Mouse (Mus musculus): ENCODE data around the gene Fggy.

Gene Fggy

GRCm38 (mm10) chr4:95590878-95591277, 33.6 kb downstream of the Fggy start:
- DNase-seq (ENCODE audit: low spot score in 2 of 2), result no peak

DNA sequence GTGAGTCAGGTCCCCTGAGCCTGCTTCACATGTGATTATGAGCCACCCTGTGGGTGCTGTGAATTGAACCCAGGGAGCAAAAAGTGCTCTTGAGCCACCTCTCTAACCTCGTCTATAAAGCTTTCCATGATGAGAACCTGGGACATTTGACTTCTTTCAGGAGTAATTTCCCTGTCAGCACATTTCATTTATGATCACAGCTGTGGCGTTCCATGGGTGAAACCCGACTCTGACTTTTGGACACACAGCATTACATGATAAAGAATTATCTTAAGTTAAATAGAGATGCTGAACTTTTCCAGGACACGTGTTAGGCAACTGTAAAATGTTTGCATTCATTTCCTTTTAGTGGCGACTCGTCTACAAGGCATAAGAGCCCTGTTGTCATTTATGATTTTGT, 39.9 kb downstream of the Fggy start:
- no peak for DNase-seq (ENCODE audit: low spot score in 2 of 2)

DNA sequence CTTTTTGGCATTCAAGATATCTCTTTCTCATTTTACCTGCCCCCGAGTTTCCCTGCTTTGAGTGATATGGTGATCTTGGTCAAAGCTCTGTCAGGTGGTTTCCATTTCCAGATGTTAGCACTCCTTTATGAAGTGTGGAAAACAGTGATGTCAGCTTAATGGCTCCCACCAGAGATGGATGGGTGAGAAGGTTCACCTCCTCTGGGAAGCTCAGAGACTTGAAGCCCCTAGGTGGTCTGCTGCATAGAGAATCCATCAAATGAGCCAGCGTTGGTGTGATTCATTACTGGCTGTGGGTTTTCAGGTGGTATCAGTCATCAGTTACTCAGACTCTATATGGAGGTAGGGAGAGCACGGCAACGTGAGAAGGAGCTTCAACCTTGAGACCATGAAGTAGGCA, 44.5 kb downstream of the Fggy start:
- DNase-seq (ENCODE audit: low spot score in 2 of 2), result no peak

- no peak for DNase-seq (ENCODE audit: low spot score in 2 of 2)
Measured at GRCm38 (mm10) chr4:95603254-95603653, 45.9 kb downstream of the Fggy start.

GRCm38 (mm10) chr4:95610663-95611062, 53.4 kb downstream of the Fggy start:
- DNase-seq (ENCODE audit: low spot score in 2 of 2), result no peak

DNA sequence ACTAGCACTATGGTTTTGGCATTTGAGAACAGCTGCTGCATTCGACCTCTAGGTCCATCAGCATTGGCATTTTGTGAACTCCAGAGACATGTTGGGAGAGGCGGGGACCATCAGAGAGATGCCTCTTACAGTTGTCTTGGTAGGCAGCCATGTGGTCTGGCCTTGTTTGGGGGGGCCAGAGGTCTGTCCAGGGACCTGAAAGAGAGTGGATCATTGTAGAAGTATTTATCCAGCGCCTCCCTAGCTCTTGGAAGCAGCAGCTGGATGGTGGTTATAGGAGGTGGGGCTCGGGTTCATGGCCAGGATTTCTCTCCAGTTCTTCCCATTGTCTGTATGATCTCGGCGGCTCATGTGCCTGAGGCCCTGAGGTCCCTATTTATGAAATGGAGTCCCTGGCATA, 54.1 kb downstream of the Fggy start:
- no peak for DNase-seq (ENCODE audit: low spot score in 2 of 2)

GRCm38 (mm10) chr4:95621046-95621445, 63.7 kb downstream of the Fggy start:
- no peak for DNase-seq (ENCODE audit: low spot score in 2 of 2)

GRCm38 (mm10) chr4:95624696-95625095, 67.4 kb downstream of the Fggy start:
- no peak for DNase-seq (ENCODE audit: low spot score in 2 of 2)

GRCm38 (mm10) chr4:95625651-95626050, 68.3 kb downstream of the Fggy start:
- no peak for DNase-seq (ENCODE audit: low spot score in 2 of 2)

- DNase-seq (ENCODE audit: low spot score in 2 of 2), result no peak
Measured at GRCm38 (mm10) chr4:95626186-95626585, 68.9 kb downstream of the Fggy start.

DNA sequence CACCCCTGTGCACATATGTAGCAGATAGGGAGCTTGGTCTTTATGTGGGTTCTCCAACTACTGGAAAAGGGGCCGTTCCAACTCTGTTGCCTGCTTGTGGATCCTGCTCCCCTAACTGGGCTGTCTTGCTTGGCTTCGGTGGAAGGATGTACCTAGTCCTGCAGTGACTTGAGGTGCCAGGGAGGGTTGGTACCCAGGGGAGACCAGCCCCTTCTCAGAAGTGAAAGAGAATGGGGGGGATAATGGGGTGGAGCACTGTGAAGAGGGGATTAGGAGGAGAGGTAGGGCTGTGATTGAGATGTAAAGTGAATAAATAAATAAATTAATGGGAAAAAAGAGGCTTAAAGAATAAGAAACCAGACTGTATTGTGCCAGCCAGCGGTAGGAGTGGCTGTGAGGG, 77.6 kb downstream of the Fggy start:
- DNase-seq (ENCODE audit: low spot score in 2 of 2), result no peak

DNA sequence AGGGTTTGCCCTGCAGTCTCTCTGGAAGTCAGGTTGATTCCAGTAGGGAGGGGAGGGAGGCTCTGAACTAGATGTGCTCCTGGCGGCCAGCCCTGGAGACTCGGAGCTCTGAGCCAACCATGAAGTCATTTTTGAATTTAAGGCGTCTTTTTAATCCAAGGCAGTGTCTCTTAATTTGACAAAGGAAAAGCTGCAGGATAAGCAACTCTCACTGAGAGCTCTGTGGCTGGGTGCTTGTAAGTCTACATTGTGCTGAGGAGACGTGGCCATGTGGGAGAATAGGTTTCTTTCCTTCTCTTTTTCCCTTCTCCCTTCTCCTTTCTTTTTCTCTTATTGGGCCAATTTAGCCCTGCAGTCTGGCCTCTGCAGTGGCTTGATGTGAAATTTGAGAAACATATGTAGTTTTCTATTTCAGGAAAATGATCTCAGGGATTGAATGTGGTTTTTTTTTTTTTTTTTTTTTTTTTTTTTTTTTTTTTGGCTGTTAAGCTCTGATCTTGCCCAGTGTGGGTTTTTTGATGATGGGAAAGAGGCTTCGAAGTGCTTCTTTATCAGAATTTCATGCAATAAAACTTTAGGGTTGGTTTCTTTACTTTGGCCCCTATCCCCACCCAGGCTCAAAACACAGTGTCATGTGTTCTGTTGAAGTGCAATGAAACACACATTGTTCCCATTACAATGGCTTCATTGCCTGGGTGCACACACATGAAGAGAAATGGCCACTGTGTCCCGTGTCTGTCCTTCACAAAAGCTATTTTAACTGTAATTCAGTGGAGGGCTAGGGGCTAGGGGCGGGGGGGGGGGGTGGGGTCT, 79.8 kb downstream of the Fggy start:
- peak in 1 of 2 experiments; percentile 62 for DNase-seq (ENCODE audit: low spot score in 2 of 2)

GRCm38 (mm10) chr4:95638063-95638462, 80.8 kb downstream of the Fggy start:
- DNase-seq (ENCODE audit: low spot score in 2 of 2), result no peak

- DNase-seq (ENCODE audit: low spot score in 2 of 2), result no peak
Measured at GRCm38 (mm10) chr4:95640831-95641230, 83.5 kb downstream of the Fggy start.

- no peak for DNase-seq (ENCODE audit: low spot score in 2 of 2)
Measured at GRCm38 (mm10) chr4:95644048-95644447, 86.7 kb downstream of the Fggy start.

DNA sequence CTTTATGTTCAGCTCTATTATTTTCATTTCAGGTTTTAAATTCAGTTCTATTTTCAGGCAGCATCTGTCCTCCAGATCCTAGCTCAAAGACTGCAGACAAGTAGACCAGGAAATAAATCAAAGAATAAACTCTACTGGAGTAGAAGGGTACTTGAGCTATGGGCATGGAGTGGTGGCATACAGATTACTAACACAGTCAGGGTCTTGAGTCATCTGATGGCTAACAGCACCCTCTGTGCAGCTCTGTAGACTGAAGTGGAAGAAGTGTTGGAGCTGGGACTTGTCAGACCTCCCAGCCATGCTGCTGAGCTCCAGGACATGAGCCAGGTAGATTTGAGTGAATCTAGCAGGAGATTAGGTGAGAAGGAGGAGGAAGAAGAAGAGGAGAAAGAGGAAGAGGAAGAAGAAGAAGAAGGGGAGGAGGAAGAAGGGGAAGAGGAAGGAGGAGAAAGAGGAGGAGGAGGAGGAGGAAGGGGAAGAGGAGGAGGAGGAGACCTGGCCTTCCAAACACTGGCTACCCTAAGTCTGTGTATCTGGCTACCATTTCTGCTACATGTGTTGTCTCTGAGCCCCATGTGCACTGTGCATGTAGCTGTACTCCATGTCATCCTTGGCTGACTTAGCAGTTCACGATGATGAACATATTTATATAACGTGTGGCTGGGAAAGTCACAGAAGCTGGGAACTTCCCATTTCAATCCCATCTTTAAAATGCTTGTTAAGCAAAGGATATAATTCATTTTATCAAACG, 91.7 kb downstream of the Fggy start:
- no peak for DNase-seq (ENCODE audit: low spot score in 2 of 2)

GRCm38 (mm10) chr4:95649552-95649905, 92.2 kb downstream of the Fggy start:
- DNase-seq (ENCODE audit: low spot score in 2 of 2), result peak in 1 of 2 experiments; percentile 14

DNA sequence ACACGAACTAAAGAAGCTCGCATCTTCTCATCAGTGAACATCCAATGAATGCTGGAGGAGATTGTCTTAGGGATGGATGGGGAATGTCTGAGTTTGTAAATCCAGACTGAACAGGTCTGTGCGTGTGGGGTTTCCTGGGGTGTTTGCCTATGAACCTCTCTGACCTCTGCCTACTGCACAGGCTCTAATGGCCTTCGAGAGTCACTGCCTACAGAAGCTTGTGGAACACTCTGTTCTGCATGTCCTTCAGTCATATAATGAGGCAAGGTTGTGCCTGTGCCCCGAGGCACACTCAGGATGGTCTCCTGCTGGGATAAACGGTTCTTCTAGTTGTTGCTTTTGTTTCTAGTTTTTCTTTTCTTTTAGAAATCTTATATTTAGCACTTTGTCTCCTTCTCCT, 92.7 kb downstream of the Fggy start:
- no peak for DNase-seq (ENCODE audit: low spot score in 2 of 2)

GRCm38 (mm10) chr4:95652044-95652443, 94.7 kb downstream of the Fggy start:
- no peak for DNase-seq (ENCODE audit: low spot score in 2 of 2)

DNA sequence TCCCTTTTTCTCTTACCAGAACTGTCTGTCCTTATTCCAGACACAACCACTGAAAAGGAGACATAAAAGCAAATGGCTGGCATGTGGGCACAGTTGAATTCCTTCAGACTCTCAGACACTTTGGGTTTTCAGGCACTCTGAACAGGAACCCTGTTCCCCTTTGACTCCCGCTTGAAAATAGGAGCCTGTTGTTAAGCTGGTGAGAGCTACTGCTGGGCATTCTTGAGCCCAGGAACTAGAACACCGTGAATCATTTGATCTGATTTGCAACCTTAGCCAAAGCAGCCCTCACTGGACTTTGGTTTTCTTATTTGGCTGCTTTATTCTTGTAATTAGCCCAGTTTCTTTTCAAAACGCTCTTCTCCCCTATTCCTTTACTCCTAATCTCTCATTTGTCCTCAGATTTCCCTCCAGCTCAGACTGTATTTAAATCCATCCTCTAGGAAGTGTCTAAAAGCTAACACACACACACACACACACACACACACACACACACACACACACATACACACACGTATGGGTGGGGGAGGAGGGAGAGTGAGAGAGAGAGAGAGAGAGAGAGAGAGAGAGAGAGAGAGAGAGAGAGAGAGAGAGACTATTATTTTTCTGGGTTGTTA, 96.1 kb downstream of the Fggy start:
- DNase-seq (ENCODE audit: low spot score in 2 of 2), result peak in 1 of 2 experiments; percentile 16

- no peak for DNase-seq (ENCODE audit: low spot score in 2 of 2)
Measured at GRCm38 (mm10) chr4:95653913-95654301, 96.6 kb downstream of the Fggy start.

DNA sequence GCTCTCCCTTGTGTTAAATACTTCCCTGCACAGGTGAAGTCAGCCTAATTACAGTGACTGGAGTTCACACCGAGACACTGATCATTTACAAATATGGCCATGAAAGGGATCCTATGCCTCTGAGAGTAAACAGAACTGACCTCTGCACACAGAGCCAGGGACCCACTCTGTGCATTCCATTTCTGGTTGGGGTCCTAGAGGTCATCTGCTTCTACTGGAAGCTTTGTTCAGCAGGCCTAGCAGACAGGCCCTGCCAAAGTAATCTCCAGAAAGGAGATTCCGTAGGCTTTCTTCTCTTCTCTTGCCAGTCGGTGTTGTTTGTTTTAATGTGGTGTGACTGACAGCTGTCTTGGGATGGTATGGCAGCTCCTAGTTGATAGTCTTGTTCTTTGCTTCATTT, 101.7 kb downstream of the Fggy start:
- DNase-seq (ENCODE audit: low spot score in 2 of 2), result no peak

DNA sequence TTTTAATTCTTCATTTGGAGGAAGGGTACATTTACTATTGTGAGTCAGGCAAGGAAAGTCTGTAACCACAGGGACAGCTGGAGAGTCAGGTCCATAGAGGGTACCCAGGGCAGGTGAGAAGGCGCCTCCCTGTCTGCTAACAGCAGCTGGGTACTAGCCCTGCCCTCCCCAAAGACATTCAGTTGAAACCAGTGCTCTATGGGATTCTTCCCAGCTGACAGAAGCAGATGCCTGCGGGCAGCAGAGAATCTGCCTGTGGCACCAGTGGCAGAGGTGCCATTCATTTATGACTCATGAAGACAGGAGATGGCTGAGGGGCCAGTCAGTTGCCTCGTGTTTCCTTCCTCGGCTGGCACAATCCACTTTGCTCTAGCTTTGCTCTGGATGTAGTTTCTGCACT, 106.3 kb downstream of the Fggy start:
- no peak for DNase-seq (ENCODE audit: low spot score in 2 of 2)

Data from left cerebral cortex, adult 9 months (tissue).